Mouse (Mus musculus): ENCODE results near the gene Necab3.

Gene Necab3

DNA sequence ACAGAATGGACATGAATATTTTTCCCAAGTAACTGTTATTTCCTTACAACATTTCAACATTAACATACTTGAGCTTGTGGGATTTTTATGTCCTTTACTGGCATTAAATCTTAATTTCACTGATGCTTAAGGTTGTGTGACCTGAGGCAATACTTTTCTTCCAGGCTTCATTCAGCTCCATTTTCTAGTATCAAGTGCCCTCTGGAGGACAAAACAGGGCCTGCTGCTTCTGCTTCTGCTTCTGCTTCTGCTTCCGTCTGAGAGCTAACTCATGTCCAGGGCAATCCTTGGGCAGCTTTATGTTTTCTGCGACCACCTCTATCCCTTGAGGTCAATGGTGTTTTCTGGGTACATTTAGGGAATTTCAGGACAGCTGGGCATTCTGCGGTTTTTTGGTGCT is 19.0 kb downstream of the Necab3 start:
- DNase-seq (ENCODE audit: low read depth, low spot score) = peak; percentile 59
- Histone ChIP-seq H3K27me3 (ENCODE audit: control insufficient read depth, insufficient read depth, low read length, poor library complexity, severe bottlenecking) (no peaks in the 10 kb centered on the region), H3K36me3 (ENCODE audit: control insufficient read depth, insufficient read depth, low read length, poor library complexity, severe bottlenecking) (0 out of 2 replicates have a peak, but pooled peaks cover 2% of the 10 kb centered on the region)

DNA sequence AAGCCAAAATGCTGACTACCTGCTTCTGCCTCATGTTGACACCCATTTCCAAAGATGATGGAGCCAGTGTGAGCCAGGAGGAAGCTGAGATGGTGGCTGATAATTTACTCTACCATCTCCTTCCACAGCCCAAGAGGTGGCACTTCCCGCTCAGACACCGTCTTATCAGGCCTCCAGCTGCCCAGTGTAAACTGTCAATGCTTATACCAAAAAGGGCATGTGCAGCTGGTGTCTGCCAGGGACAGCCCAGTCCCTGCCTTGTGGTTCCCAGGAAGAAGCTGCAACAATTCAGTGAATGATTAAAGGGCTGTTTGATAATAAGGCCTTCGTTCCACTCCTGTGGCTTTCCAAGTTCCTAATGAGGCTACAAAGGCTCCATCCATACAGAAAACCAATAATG is 20.0 kb downstream of the Necab3 start:
- DNase-seq (ENCODE audit: low read depth, low spot score) = no peak
- no peaks in the 10 kb centered on the region for H3K27me3 ChIP-seq (ENCODE audit: control insufficient read depth, insufficient read depth, low read length, poor library complexity, severe bottlenecking)

DNA sequence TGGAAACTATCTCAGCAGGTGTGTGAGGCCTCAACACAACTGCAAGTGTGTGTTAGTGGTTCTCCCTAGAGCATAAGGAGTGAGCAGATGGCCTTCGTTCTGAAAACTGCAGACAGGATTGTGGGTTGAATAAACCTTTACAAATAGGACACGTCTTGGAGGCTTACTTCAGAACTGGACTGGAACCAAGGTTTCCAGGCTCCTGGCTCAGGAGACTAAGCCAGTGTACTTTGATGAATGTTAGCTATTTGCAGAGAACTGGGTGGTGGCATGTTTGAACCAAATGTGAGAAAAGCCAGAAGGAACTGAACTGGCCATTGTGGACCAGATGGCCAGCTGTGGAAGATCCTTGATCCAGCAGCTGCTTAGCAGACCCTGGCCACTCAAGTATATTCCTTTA is 20.4 kb downstream of the Necab3 start:
- peaks cover 2% of the 10 kb centered on the region; the same call in 1 of the 2 replicates for H3K36me3 ChIP-seq (ENCODE audit: control insufficient read depth, insufficient read depth, low read length, poor library complexity, severe bottlenecking)
- no peak for DNase-seq (ENCODE audit: low read depth, low spot score)
- no peaks in the 10 kb centered on the region for H3K27me3 ChIP-seq (ENCODE audit: control insufficient read depth, insufficient read depth, low read length, poor library complexity, severe bottlenecking)

More for the DNA sequence above, 20.0 kb downstream of the Necab3 start:
- peaks cover 2% of the 10 kb centered on the region; the same call in 1 of the 2 replicates for H3K36me3 ChIP-seq (ENCODE audit: control insufficient read depth, insufficient read depth, low read length, poor library complexity, severe bottlenecking)

DNA sequence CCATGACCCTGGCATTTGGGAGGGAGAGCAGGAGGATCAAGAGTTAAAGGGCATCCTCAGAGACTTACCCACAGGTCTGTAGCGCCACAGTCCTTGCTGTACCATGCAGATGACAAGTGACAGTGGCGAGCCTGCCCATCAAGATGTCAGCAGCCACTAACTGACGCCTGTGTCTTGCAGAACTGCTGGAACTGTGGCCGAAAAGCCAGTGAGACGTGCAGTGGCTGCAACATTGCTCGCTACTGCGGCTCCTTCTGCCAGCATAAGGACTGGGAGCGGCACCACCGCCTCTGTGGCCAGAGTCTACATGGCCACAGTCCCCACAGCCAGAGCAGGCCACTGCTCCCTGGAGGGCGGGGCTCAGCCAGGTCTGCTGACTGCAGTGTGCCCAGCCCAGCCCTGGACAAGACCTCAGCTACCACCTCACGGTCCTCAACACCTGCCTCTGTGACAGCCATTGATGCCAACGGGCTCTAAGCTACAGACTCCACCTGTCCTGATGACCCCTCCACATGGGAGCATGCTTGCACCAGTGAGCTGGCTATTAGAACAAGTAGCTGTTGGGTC is 23.9 kb downstream of the Necab3 start:
- Histone ChIP-seq H3K27me3 (ENCODE audit: control insufficient read depth, insufficient read depth, low read length, poor library complexity, severe bottlenecking) (no peaks in the 10 kb centered on the region), H3K36me3 (ENCODE audit: control insufficient read depth, insufficient read depth, low read length, poor library complexity, severe bottlenecking) (peaks cover 5% of the 10 kb centered on the region)
- DNase-seq (ENCODE audit: low read depth, low spot score) = no peak

DNA sequence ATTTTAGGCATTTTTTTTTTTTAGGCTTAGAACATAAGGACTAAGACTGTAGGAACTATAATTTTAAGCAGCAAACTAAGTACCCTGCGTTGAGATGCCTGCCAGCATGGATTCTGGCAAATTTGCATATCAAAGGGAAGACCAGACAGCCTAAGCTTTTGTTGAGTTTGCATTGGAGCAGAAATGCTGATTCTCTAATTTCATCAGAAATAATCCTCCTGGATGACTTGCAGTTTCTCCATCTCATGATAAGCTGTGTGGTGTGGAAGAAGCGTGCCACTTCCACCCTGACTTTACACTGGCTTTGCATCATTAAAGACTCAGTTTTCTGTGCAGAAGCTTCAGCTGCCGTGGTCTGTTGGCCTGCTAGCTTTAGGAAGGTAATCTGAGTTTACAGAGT is 25.8 kb downstream of the Necab3 start:
- H3K36me3 ChIP-seq (ENCODE audit: control insufficient read depth, insufficient read depth, low read length, poor library complexity, severe bottlenecking) = peaks cover 9% of the 10 kb centered on the region
- no peak for DNase-seq (ENCODE audit: low read depth, low spot score)
- no peaks in the 10 kb centered on the region for H3K27me3 ChIP-seq (ENCODE audit: control insufficient read depth, insufficient read depth, low read length, poor library complexity, severe bottlenecking)

DNA sequence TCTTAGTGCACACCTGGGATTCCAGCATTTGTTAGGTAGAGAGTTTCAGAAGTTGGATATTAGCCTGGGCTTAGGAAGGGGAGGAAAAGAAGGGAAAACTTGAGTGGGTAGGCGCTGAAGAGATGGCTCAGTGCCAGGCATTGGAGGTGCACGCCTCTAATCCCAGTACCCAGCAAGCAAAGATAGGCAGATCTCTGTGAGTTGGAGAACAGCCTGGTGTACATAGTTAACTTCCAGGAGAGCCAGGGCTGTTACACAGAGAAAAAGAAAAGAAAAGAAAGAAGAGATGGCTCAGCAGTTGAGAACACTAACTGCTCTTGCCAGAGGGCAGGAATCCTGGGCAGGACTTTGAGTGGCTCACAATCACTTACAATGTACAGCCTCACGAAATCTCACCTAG is 32.2 kb downstream of the Necab3 start:
- peaks cover 7% of the 10 kb centered on the region for H3K36me3 ChIP-seq (ENCODE audit: control insufficient read depth, insufficient read depth, low read length, poor library complexity, severe bottlenecking)
- DNase-seq (ENCODE audit: low read depth, low spot score) = no peak
- H3K27me3 ChIP-seq (ENCODE audit: control insufficient read depth, insufficient read depth, low read length, poor library complexity, severe bottlenecking) = no peaks in the 10 kb centered on the region

DNA sequence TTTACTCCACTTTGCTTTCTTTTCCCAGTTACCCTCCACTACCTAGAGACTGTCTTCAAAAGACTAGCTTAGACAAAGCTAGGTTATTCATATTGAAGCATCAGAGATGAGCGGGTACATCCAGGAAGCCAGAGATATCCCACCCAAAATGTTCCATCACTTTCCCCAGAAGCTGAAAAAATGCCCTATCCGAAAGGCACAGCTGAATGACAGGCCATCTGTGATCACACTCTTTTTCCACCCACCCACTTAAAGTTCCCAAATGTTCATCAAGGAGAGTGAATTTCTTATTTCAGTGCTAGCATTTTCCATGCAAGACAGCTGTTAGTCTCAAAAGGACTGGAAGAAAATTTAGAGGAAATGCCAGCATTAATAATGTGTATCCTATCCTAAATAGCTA is 33.4 kb downstream of the Necab3 start:
- H3K36me3 ChIP-seq (ENCODE audit: control insufficient read depth, insufficient read depth, low read length, poor library complexity, severe bottlenecking) = peaks cover 4% of the 10 kb centered on the region
- no peak for DNase-seq (ENCODE audit: low read depth, low spot score)

DNA sequence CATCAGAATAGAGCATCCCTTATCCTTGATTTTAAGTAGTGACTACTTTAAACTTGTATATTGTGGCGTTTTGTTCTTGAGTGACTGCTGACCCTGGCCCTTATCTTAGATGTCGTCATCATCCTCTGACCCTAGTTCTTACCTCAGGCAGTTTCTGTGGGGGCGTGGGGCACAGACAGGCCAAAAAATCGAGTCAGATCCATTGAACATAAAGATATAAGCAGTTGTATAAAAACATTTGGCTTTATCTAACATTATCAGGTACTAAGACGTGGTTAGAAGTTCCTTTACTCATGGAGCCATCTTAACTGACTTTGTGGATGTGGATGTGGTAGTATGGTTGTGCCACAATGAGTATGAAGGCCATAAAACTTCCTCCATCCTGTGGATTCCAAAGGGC is 36.4 kb downstream of the Necab3 start:
- no peaks in the 10 kb centered on the region; the same call in 1 of the 2 replicates for H3K36me3 ChIP-seq (ENCODE audit: control insufficient read depth, insufficient read depth, low read length, poor library complexity, severe bottlenecking)
- H3K27me3 ChIP-seq (ENCODE audit: control insufficient read depth, insufficient read depth, low read length, poor library complexity, severe bottlenecking) = no peaks in the 10 kb centered on the region
- DNase-seq (ENCODE audit: low read depth, low spot score) = no peak

More for the DNA sequence above, 33.4 kb downstream of the Necab3 start:
- H3K27me3 ChIP-seq (ENCODE audit: control insufficient read depth, insufficient read depth, low read length, poor library complexity, severe bottlenecking) = no peaks in the 10 kb centered on the region

DNA sequence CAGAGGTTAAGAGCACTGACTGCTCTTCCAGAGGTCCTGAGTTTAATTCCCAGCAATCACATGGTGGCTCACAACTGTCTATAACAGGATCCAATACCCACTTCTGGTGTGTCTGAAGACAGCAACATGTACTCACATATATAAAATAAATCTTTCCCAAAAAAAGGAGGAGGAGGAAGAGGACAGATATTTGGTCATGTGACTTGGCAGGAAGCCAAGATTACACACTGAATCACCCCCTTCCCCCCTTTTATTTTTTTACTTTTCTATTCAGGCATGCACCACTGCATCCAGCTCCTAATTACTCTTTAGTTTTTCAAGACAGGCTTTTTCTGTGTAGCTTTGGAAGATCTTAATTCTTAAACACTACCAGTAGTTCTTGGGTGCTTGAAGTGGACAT is 37.2 kb downstream of the Necab3 start:
- Histone ChIP-seq H3K27me3 (ENCODE audit: control insufficient read depth, insufficient read depth, low read length, poor library complexity, severe bottlenecking) (no peaks in the 10 kb centered on the region), H3K36me3 (ENCODE audit: control insufficient read depth, insufficient read depth, low read length, poor library complexity, severe bottlenecking) (no peaks in the 10 kb centered on the region; the same call in 1 of the 2 replicates)
- no peak for DNase-seq (ENCODE audit: low read depth, low spot score)

DNA sequence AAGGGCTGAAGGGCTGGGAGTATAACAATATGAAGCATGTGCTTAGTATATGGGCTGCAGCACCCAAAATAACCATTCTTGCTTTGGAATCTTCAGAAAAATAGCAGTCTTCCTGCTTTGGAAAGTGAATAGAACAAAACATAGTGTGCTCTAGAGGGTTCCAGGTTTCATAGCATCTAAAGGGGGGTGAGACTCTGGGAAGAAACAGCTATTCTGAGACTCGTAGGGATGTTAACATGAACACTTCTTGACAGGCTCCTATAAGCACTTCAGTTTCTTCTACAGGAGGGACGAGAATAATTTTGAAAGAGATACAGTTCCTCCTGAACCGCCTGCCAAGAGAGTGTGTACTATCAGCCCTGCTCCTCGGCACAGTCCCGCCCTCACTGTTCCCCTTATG is 41.3 kb downstream of the Necab3 start:
- Histone ChIP-seq H3K36me3 (ENCODE audit: control insufficient read depth, insufficient read depth, low read length, poor library complexity, severe bottlenecking) (no peaks in the 10 kb centered on the region), H3K27me3 (ENCODE audit: control insufficient read depth, insufficient read depth, low read length, poor library complexity, severe bottlenecking) (no peaks in the 10 kb centered on the region)
- no peak for DNase-seq (ENCODE audit: low read depth, low spot score)

DNA sequence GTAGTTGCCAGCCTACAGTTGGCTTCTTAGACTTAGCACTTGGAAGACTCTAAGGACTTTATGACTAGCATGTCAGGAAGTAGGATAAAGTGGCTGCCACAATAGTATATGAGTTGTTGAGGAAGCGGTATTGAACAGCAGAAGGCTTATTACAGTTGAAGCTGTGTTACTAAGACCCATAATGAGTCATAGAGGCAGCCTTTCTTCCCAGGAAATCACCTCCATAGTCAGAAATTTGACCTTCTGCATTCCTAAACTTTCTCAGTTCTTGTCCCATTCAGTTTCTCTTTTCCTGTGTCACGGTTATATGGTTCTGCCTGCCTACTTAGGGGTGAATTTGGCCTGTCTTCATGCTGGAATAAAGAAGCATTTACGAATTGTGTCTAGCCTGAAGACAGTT is 41.7 kb downstream of the Necab3 start:
- no peaks in the 10 kb centered on the region for H3K36me3 ChIP-seq (ENCODE audit: control insufficient read depth, insufficient read depth, low read length, poor library complexity, severe bottlenecking)
- no peaks in the 10 kb centered on the region for H3K27me3 ChIP-seq (ENCODE audit: control insufficient read depth, insufficient read depth, low read length, poor library complexity, severe bottlenecking)
- no peak for DNase-seq (ENCODE audit: low read depth, low spot score)

DNA sequence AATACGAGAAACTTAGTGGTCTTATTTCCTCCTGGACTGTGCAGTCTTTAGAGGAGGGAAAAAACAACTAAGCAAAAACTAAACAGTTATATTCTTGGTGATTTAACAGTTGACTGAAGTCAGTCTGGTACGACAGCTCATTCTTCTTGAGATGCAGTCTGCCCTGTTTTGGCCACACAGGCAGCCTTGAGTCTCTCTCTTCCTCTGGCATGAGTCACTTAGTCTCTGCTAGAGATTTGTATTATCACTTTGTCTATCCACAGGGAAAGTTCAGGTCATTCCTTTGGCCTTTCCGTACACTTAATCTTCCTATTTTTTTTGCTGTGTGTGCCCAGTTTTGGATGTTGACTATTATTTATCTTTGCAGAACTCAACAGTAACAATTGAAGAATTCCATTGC is 48.5 kb downstream of the Necab3 start:
- Histone ChIP-seq H3K36me3 (ENCODE audit: control insufficient read depth, insufficient read depth, low read length, poor library complexity, severe bottlenecking) (no peaks in the 10 kb centered on the region), H3K27me3 (ENCODE audit: control insufficient read depth, insufficient read depth, low read length, poor library complexity, severe bottlenecking) (no peaks in the 10 kb centered on the region)
- DNase-seq (ENCODE audit: low read depth, low spot score) = no peak

DNA sequence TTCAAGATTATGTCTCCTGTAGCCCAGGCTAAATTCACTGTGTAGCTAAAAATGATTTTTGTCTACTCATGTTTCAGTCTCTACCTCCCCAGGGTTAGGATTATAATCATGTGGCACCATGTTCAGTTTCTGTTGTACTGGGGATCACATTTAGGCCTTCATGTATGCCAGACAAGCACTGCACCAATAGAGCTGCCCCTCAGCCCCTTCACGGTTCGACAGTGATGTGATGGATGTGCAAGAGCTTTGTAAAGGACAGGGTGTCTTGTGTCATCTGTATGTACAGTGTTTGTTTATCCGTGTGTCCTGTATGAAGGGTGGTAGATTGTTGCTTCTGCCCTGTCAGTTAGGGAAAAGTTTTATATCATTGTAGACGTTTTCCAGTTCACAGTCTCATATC is 50.2 kb downstream of the Necab3 start:
- Histone ChIP-seq H3K36me3 (ENCODE audit: control insufficient read depth, insufficient read depth, low read length, poor library complexity, severe bottlenecking) (no peaks in the 10 kb centered on the region), H3K27me3 (ENCODE audit: control insufficient read depth, insufficient read depth, low read length, poor library complexity, severe bottlenecking) (no peaks in the 10 kb centered on the region)
- DNase-seq (ENCODE audit: low read depth, low spot score) = no peak

DNA sequence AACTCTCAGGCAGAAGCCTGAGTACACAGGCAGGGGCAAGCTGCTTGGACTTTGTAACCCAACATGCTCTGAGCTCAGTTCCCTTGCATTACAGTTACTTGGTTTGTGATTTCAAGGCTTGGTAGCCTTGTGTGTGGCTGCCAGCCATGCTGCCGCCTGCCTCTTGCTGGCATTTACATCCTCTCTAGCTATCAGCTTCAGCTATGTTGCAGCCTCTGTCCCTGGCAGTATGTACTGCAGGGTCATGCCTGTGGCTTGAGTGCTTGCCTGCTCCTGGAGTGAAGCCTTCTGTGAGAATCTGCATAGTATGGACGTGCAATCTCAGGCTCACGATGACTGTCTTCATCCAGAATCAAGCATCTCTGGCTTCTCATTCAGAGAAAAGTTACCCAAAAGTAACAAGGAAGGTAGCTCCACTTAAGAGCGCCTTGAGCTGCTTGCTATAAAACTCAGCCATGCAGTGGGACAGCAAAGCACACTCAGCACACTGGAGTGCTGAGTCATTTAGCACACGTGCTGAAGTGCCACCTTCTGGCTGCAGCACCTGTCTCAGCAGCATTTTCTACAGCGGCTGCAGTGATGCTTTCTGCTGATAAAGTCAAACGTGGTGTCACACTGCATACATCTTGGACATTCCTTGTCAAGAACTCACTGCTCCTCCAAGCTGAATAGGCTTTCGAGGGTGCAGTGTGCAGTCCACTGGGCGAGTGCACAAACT is 51.0 kb downstream of the Necab3 start:
- no peaks in the 10 kb centered on the region for H3K36me3 ChIP-seq (ENCODE audit: control insufficient read depth, insufficient read depth, low read length, poor library complexity, severe bottlenecking)
- DNase-seq (ENCODE audit: low read depth, low spot score) = peak; percentile 3
- no peaks in the 10 kb centered on the region for H3K27me3 ChIP-seq (ENCODE audit: control insufficient read depth, insufficient read depth, low read length, poor library complexity, severe bottlenecking)

DNA sequence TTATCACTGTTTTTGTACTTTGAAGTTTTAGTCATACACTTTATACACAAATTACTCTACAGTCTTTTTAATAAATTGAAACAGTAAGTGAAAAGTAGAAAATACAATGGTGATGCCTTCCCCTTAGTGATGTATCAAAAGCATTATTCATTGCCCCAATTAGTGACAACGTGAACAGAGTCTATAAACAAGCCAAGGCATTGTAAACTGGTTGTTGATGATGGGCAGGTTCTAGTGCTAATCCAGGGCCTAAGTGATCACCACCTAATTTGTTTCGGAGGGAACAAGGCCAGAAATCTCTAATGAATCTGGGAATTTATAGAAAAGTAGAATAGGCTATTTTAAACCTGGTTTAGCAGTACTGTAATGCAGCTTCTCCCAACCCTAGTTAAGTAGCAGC is 51.6 kb downstream of the Necab3 start:
- DNase-seq (ENCODE audit: low read depth, low spot score) = no peak
- Histone ChIP-seq H3K27me3 (ENCODE audit: control insufficient read depth, insufficient read depth, low read length, poor library complexity, severe bottlenecking) (no peaks in the 10 kb centered on the region), H3K36me3 (ENCODE audit: control insufficient read depth, insufficient read depth, low read length, poor library complexity, severe bottlenecking) (no peaks in the 10 kb centered on the region)

DNA sequence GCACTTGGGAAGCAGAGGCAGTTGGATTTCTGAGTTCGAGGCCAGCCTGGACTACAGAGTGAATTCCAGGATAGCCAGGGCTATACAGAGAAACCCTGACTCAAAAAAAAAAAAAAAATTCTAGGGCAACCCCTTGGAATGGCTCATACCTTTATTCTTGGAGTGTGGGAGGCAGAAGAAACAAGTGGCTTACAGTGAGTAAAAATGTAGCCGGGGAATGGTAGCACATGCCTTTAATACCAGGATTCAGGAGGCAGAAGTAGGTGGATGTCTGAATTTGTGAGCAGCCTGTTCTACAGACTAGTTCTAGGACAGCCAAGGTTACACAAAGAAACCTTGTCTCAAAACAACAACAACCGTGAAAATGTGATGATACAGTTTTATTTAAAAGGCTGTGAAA is 57.9 kb downstream of the Necab3 start:
- DNase-seq (ENCODE audit: low read depth, low spot score) = no peak

More for the DNA sequence above, 57.9 kb downstream of the Necab3 start:
- H3K36me3 ChIP-seq (ENCODE audit: control insufficient read depth, insufficient read depth, low read length, poor library complexity, severe bottlenecking) = no peaks in the 10 kb centered on the region; the same call in 1 of the 2 replicates
- no peaks in the 10 kb centered on the region for H3K27me3 ChIP-seq (ENCODE audit: control insufficient read depth, insufficient read depth, low read length, poor library complexity, severe bottlenecking)
